Mouse (Mus musculus): ENCODE measurements around the gene Slc23a3. TPM values are rescaled to one million over a fixed set of nuclear protein-coding genes. Genes with fewer than 3 reads are reported as not detected.

Slc23a3 gene
- polyA plus RNA-seq (2014; fragmentation: Nextera tagmentation; extraction: Ambion mirVana), result not detected in 2 replicates

- DNase-seq (ENCODE audit: low spot score), result no peak
- WGBS, result 70% methylated on average over 12 of the region's 12 CpGs
- ATAC-seq (ENCODE audit: insufficient read depth, low FRiP score, low TSS enrichment), result no peak
- no peak within 1 kb of the TSS; the same call in 1 of the 2 replicates for H3K9ac ChIP-seq (ENCODE audit: low read length)
- H3K9me3 ChIP-seq (ENCODE audit: control insufficient read depth, low read length), result no peaks in the 10 kb centered on the region
- H3K27me3 ChIP-seq (ENCODE audit: control insufficient read depth, insufficient read depth, low read length), result no peaks in the 10 kb centered on the region
- H3K36me3 ChIP-seq (ENCODE audit: control insufficient read depth, insufficient read depth, low read length), result peaks cover 7% of the 10 kb centered on the region; the same call in 1 of the 2 replicates
- H3K27ac ChIP-seq (ENCODE audit: low read depth, low read length), result no peak within 1 kb of the TSS
- H3K4me3 ChIP-seq (ENCODE audit: low read depth, low read length), result no peak within 1 kb of the TSS
- H3K4me1 ChIP-seq (ENCODE audit: control insufficient read depth, insufficient read depth, low read length), result no peaks in the 10 kb centered on the region
- H3K4me2 ChIP-seq (ENCODE audit: low read depth), result no peak within 1 kb of the TSS
Observed at GRCm38 (mm10) chr1:75133421-75134207, at the start of gene Slc23a3. TSS of gene Slc23a3 (minus strand) at chr1:75133890.

GRCm38 (mm10) chr1:75182160-75182559, 48.5 kb upstream of the Slc23a3 start:
- H3K27ac ChIP-seq (ENCODE audit: low read depth, low read length), result no peak overlapping the region
- ATAC-seq (ENCODE audit: insufficient read depth, low FRiP score, low TSS enrichment) (no peak), DNase-seq (ENCODE audit: low spot score) (no peak)
- WGBS, result 74% methylated on average over 4 of the region's 4 CpGs
- peaks cover 7% of the 10 kb centered on the region for H3K4me1 ChIP-seq (ENCODE audit: control insufficient read depth, insufficient read depth, low read length)
- no peak overlapping the region for H3K4me3 ChIP-seq (ENCODE audit: low read depth, low read length)
- no peaks in the 10 kb centered on the region for H3K9me3 ChIP-seq (ENCODE audit: control insufficient read depth, low read length)
- no peak overlapping the region for H3K4me2 ChIP-seq (ENCODE audit: low read depth)
- peaks cover 13% of the 10 kb centered on the region for H3K36me3 ChIP-seq (ENCODE audit: control insufficient read depth, insufficient read depth, low read length)
- H3K27me3 ChIP-seq (ENCODE audit: control insufficient read depth, insufficient read depth, low read length), result no peaks in the 10 kb centered on the region
- H3K9ac ChIP-seq (ENCODE audit: low read length), result no peak overlapping the region

- Histone ChIP-seq H3K9me3 (ENCODE audit: control insufficient read depth, low read length) (no peaks in the 10 kb centered on the region), H3K4me2 (ENCODE audit: low read depth) (no peak overlapping the region), H3K27me3 (ENCODE audit: control insufficient read depth, insufficient read depth, low read length) (no peaks in the 10 kb centered on the region), H3K9ac (ENCODE audit: low read length) (no peak overlapping the region), H3K27ac (ENCODE audit: low read depth, low read length) (no peak overlapping the region), H3K4me3 (ENCODE audit: low read depth, low read length) (no peak overlapping the region), H3K4me1 (ENCODE audit: control insufficient read depth, insufficient read depth, low read length) (peaks cover 7% of the 10 kb centered on the region), H3K36me3 (ENCODE audit: control insufficient read depth, insufficient read depth, low read length) (peaks cover 12% of the 10 kb centered on the region)
- WGBS, result 82% methylated on average over 4 of the region's 4 CpGs
- ATAC-seq (ENCODE audit: insufficient read depth, low FRiP score, low TSS enrichment) (no peak), DNase-seq (ENCODE audit: low spot score) (no peak)
Observed at GRCm38 (mm10) chr1:75181377-75181870, 47.7 kb upstream of the Slc23a3 start.

- Histone ChIP-seq H3K9me3 (ENCODE audit: control insufficient read depth, low read length) (no peaks in the 10 kb centered on the region), H3K4me2 (ENCODE audit: low read depth) (peak overlapping the region; percentile 100), H3K4me3 (ENCODE audit: low read depth, low read length) (no peak overlapping the region), H3K9ac (ENCODE audit: low read length) (no peak overlapping the region), H3K27me3 (ENCODE audit: control insufficient read depth, insufficient read depth, low read length) (no peaks in the 10 kb centered on the region), H3K36me3 (ENCODE audit: control insufficient read depth, insufficient read depth, low read length) (peaks cover 12% of the 10 kb centered on the region), H3K27ac (ENCODE audit: low read depth, low read length) (no peak overlapping the region), H3K4me1 (ENCODE audit: control insufficient read depth, insufficient read depth, low read length) (peaks cover 7% of the 10 kb centered on the region)
- no peak for DNase-seq (ENCODE audit: low spot score)
- 35% methylated on average over 6 of the region's 7 CpGs for WGBS
- 0 out of 2 replicates have a peak, but pooled peaks have one; percentile 12 for ATAC-seq (ENCODE audit: insufficient read depth, low FRiP score, low TSS enrichment)
Observed at GRCm38 (mm10) chr1:75180741-75181140, 47.1 kb upstream of the Slc23a3 start.

- peak; percentile 92 for DNase-seq (ENCODE audit: low spot score)
- peak within 1 kb of the TSS; percentile 100 for H3K4me2 ChIP-seq (ENCODE audit: low read depth)
- peaks cover 16% of the 10 kb centered on the region for H3K36me3 ChIP-seq (ENCODE audit: control insufficient read depth, insufficient read depth, low read length)
- H3K4me1 ChIP-seq (ENCODE audit: control insufficient read depth, insufficient read depth, low read length), result peaks cover 7% of the 10 kb centered on the region
- H3K9ac ChIP-seq (ENCODE audit: low read length), result peak within 1 kb of the TSS; percentile 76
- under 1% methylated on average over 31 of the region's 31 CpGs for WGBS
- H3K27me3 ChIP-seq (ENCODE audit: control insufficient read depth, insufficient read depth, low read length), result no peaks in the 10 kb centered on the region
- H3K4me3 ChIP-seq (ENCODE audit: low read depth, low read length), result peak within 1 kb of the TSS; percentile 52
- H3K27ac ChIP-seq (ENCODE audit: low read depth, low read length), result peak within 1 kb of the TSS; percentile 44; the same call in 1 of the 2 replicates
- peak; percentile 90 for ATAC-seq (ENCODE audit: insufficient read depth, low FRiP score, low TSS enrichment)
- H3K9me3 ChIP-seq (ENCODE audit: control insufficient read depth, low read length), result no peaks in the 10 kb centered on the region
Observed at GRCm38 (mm10) chr1:75180105-75180590, 46.5 kb upstream of the Slc23a3 start, which contains the start of gene Abcb6. TSS of gene Abcb6 (minus strand) at chr1:75180392.

- H3K27ac ChIP-seq (ENCODE audit: low read depth, low read length), result peak overlapping the region; percentile 44; the same call in 1 of the 2 replicates
- ATAC-seq (ENCODE audit: insufficient read depth, low FRiP score, low TSS enrichment) (peak; percentile 14; the same call in 1 of the 2 replicates), DNase-seq (ENCODE audit: low spot score) (no peak)
- H3K4me1 ChIP-seq (ENCODE audit: control insufficient read depth, insufficient read depth, low read length), result peaks cover 7% of the 10 kb centered on the region
- peak overlapping the region; percentile 76 for H3K9ac ChIP-seq (ENCODE audit: low read length)
- H3K27me3 ChIP-seq (ENCODE audit: control insufficient read depth, insufficient read depth, low read length), result no peaks in the 10 kb centered on the region
- H3K4me3 ChIP-seq (ENCODE audit: low read depth, low read length), result peak overlapping the region; percentile 52
- WGBS, result 12% methylated on average over 23 of the region's 23 CpGs
- H3K36me3 ChIP-seq (ENCODE audit: control insufficient read depth, insufficient read depth, low read length), result peaks cover 12% of the 10 kb centered on the region
- H3K9me3 ChIP-seq (ENCODE audit: control insufficient read depth, low read length), result no peaks in the 10 kb centered on the region
- H3K4me2 ChIP-seq (ENCODE audit: low read depth), result peak overlapping the region; percentile 100
Observed at GRCm38 (mm10) chr1:75179334-75180104, 45.8 kb upstream of the Slc23a3 start.

GRCm38 (mm10) chr1:75168472-75169464, 35.1 kb upstream of the Slc23a3 start, which contains the start of gene Zfand2b:
TSS of gene Zfand2b (plus strand) at chr1:75168646.
- H3K4me3 ChIP-seq (ENCODE audit: low read depth, low read length), result peak within 1 kb of the TSS; percentile 55
- WGBS, result under 1% methylated on average over 57 of the region's 59 CpGs
- ATAC-seq (ENCODE audit: insufficient read depth, low FRiP score, low TSS enrichment), result peak; percentile 98
- H3K36me3 ChIP-seq (ENCODE audit: control insufficient read depth, insufficient read depth, low read length), result peaks cover 18% of the 10 kb centered on the region
- H3K9me3 ChIP-seq (ENCODE audit: control insufficient read depth, low read length), result no peaks in the 10 kb centered on the region
- peak; percentile 98 for DNase-seq (ENCODE audit: low spot score)
- no peaks in the 10 kb centered on the region for H3K27me3 ChIP-seq (ENCODE audit: control insufficient read depth, insufficient read depth, low read length)
- peaks cover 8% of the 10 kb centered on the region; the same call in 1 of the 2 replicates for H3K4me1 ChIP-seq (ENCODE audit: control insufficient read depth, insufficient read depth, low read length)
- H3K27ac ChIP-seq (ENCODE audit: low read depth, low read length), result no peak within 1 kb of the TSS
- H3K9ac ChIP-seq (ENCODE audit: low read length), result peak within 1 kb of the TSS; percentile 54
- peak within 1 kb of the TSS; percentile 64 for H3K4me2 ChIP-seq (ENCODE audit: low read depth)
